In genomic region chr1:20935106-20935505, GRCm38 (mm10) we compare ENCODE assay signal across 12 mouse cellular contexts. TPM values are rescaled to one million over a fixed set of nuclear protein-coding genes. Genes with fewer than 3 reads are reported as not detected.
DNase-seq lines count a peak whose midpoint lies in the region; ATAC-seq and TF ChIP-seq lines count a peak whose summit lies in the region.
"Had no signal": no experiment of that assay in that cellular context is flagged by ENCODE, and none has a peak within 500 bp of the region (broad histone marks: within the 10 kb centered on the region; RNA-seq: fewer than 3 reads in every experiment).

No protein-coding gene starts in this region.

- WGBS in midbrain, postnatal 0 days, result 86% methylated on average over 22 of the region's 22 CpGs
- WGBS in midbrain, embryonic 15.5 days, result 82% methylated on average over 22 of the region's 22 CpGs

- H3K4me2 ChIP-seq in midbrain, postnatal 0 days (ENCODE audit: low read depth, low read length, poor library complexity, severe bottlenecking), result no peak overlapping the region
- no peak overlapping the region for H3K4me2 ChIP-seq in midbrain, embryonic 15.5 days

- H3K36me3 ChIP-seq in midbrain, postnatal 0 days (ENCODE audit: insufficient read depth, low read length), result peaks cover 21% of the 10 kb centered on the region
- H3K36me3 ChIP-seq in midbrain, embryonic 15.5 days (replicated peaks), result no peaks in the 10 kb centered on the region

- H3K27me3 ChIP-seq in midbrain, postnatal 0 days (ENCODE audit: insufficient read depth, low read length), result no peaks in the 10 kb centered on the region
- H3K27me3 ChIP-seq in midbrain, embryonic 15.5 days (replicated peaks), result no peaks in the 10 kb centered on the region

- H3K9me3 ChIP-seq in midbrain, postnatal 0 days (ENCODE audit: low read length), result no peaks in the 10 kb centered on the region
- H3K9me3 ChIP-seq in midbrain, embryonic 15.5 days, result no peaks in the 10 kb centered on the region

- no peak for TF ChIP-seq CTCF in midbrain, postnatal 0 days (IDR thresholded peaks at IDR 0.05)

- DNase-seq in adrenal gland, adult (ENCODE audit: inconsistent age in 2 of 2, low spot score in 1 of 2), result peak; percentile 82 to 84
- no peak for DNase-seq in adrenal gland, postnatal 4 days (ENCODE audit: low spot score in 2 of 2)
- peak; percentile 32 for DNase-seq in midbrain, postnatal 0 days (ENCODE audit: low spot score)
- DNase-seq in testis, postnatal 10 days (ENCODE audit: low spot score), result peak; percentile 68
- DNase-seq in lung, adult 18-20 months, result no peak
- no peak for DNase-seq in urinary bladder, adult 18-20 months (ENCODE audit: low spot score in 2 of 2)
- DNase-seq: lung, postnatal 36 days; thymus, adult 18-20 months had no signal

- ATAC-seq in midbrain, postnatal 0 days (ENCODE audit: low FRiP score), result no peak
- ATAC-seq in midbrain, embryonic 15.5 days (replicated peaks), result no peak
- peak; percentile 27; the same call in 1 of the 2 replicates for ATAC-seq in common myeloid progenitor, adult 5-6 weeks (replicated peaks; ENCODE audit: low read depth, poor library complexity, severe bottlenecking)
- ATAC-seq: activated CD4-positive, CD25-positive, alpha-beta regulatory T cell, adult 4 months had no signal

- no peak overlapping the region for H3K9ac ChIP-seq in midbrain, postnatal 0 days (replicated peaks; ENCODE audit: low read length, poor library complexity, severe bottlenecking)
- no peak overlapping the region for H3K9ac ChIP-seq in midbrain, embryonic 15.5 days

- H3K27ac ChIP-seq in midbrain, postnatal 0 days (ENCODE audit: low read depth, low read length), result no peak overlapping the region
- no peak overlapping the region for H3K27ac ChIP-seq in midbrain, embryonic 15.5 days
- H3K27ac ChIP-seq: left cerebral cortex, adult 2 months had no signal

- no peak overlapping the region for H3K4me3 ChIP-seq in midbrain, postnatal 0 days (ENCODE audit: low read depth, low read length)
- H3K4me3 ChIP-seq in midbrain, embryonic 15.5 days, result no peak overlapping the region
- H3K4me3 ChIP-seq: left cerebral cortex, adult 2 months had no signal

- H3K4me1 ChIP-seq in midbrain, postnatal 0 days (ENCODE audit: insufficient read depth, low read length), result no peaks in the 10 kb centered on the region
- H3K4me1 ChIP-seq in midbrain, embryonic 15.5 days, result no peaks in the 10 kb centered on the region

RNA-seq across cellular contexts. Expression of gene Efhc1, which starts 16.3 kb away (rescaled TPM):
- total RNA-seq in adrenal gland, postnatal 4 days (2021), result 1 to 10 TPM; 3.0 to 3.4 TPM
- total RNA-seq in midbrain, postnatal 0 days (2014; rRNA removed), result 1.1 and 15.6 TPM in 2 replicates
- polyA plus RNA-seq in midbrain, postnatal 0 days (2015; fragmentation: Nextera tagmentation; extraction: Ambion mirVana), result 1.5 and 1.6 TPM in 2 replicates
- polyA plus RNA-seq in midbrain, embryonic 15.5 days (2015; fragmentation: Nextera tagmentation; extraction: Ambion mirVana), result 1.6 and 1.8 TPM in 2 replicates
- 0.73 TPM in 1 of 2 replicates, not detected in the other for total RNA-seq in common myeloid progenitor, adult 5-6 weeks (2017)

RNA-seq across cellular contexts. Expression of gene Paqr8, which starts 44.7 kb away (rescaled TPM):
- 10 to 100 TPM; 40.5 to 44.6 TPM for total RNA-seq in adrenal gland, postnatal 4 days (2021)
- 95.0 and 144 TPM in 2 replicates for total RNA-seq in midbrain, postnatal 0 days (2014; rRNA removed)
- 32.2 and 32.5 TPM in 2 replicates for polyA plus RNA-seq in midbrain, postnatal 0 days (2015; fragmentation: Nextera tagmentation; extraction: Ambion mirVana)
- 23.7 and 24.2 TPM in 2 replicates for polyA plus RNA-seq in midbrain, embryonic 15.5 days (2015; fragmentation: Nextera tagmentation; extraction: Ambion mirVana)
- 3.2 and 4.6 TPM in 2 replicates for total RNA-seq in common myeloid progenitor, adult 5-6 weeks (2017)

Comparison
In these comparisons a context has a peak if more than half of its experiments do, and no peak if none do; other contexts are left out.
1. DNase-seq: peak in adrenal gland, adult (2 of 2), midbrain, postnatal 0 days (single experiment) and testis, postnatal 10 days (single experiment); none in adrenal gland, postnatal 4 days (0 of 2), lung, adult 18-20 months (0 of 2) and urinary bladder, adult 18-20 months (0 of 2).